Mouse (Mus musculus) hindbrain, embryonic 16.5 days (tissue): ENCODE measurements around the gene Ccl7. TPM values are rescaled to one million over a fixed set of nuclear protein-coding genes. Genes with fewer than 3 reads are reported as not detected.

Experiments used
- ATAC-seq: fragments of 200-750 bp; cut with Nextera tagmentation; 2 replicates; pipeline ENCODE4 v1.8.0; 2017; ENCODE audit warnings: moderate TSS enrichment, moderate library complexity
- H3K27ac ChIP-seq: fragments of 300-500 bp; sonication (generic); 2 replicates; pipeline ENCODE4 v1.5.1; 2014; ENCODE audit warnings: low read depth, mild to moderate bottlenecking, control low read depth, low read length, moderate library complexity
- H3K27me3 ChIP-seq: fragments of 300-500 bp; sonication (generic); replicated peaks from 2 replicates; pipeline ENCODE4 v1.6.1; 2014; ENCODE audit warnings: low read length; ENCODE audit not compliant: control insufficient read depth, insufficient read depth
- H3K36me3 ChIP-seq: fragments of 300-500 bp; sonication (generic); 2 replicates; pipeline ENCODE4 v1.6.1; 2014; ENCODE audit warnings: mild to moderate bottlenecking, low read length, moderate library complexity, mixed read lengths; ENCODE audit not compliant: control insufficient read depth, insufficient read depth
- H3K4me1 ChIP-seq: fragments of 300-500 bp; sonication (generic); 2 replicates; pipeline ENCODE4 v1.6.1; 2014; ENCODE audit warnings: low read depth, low read length; ENCODE audit not compliant: control insufficient read depth, insufficient read depth
- H3K4me2 ChIP-seq: fragments of 300-500 bp; sonication (generic); 2 replicates; pipeline ENCODE4 v1.6.1; 2014; ENCODE audit warnings: mild to moderate bottlenecking, low read length, control low read depth, moderate library complexity
- H3K4me3 ChIP-seq: fragments of 300-500 bp; sonication (generic); 2 replicates; pipeline ENCODE4 v1.5.1; 2014; ENCODE audit warnings: mild to moderate bottlenecking, low read length, control low read depth, moderate library complexity
- H3K9ac ChIP-seq: fragments of 300-500 bp; sonication (generic); 2 replicates; pipeline ENCODE4 v1.6.1; 2014; ENCODE audit warnings: low read depth, mild to moderate bottlenecking, control low read depth, low read length, moderate library complexity
- H3K9me3 ChIP-seq: fragments of 300-500 bp; sonication (generic); 2 replicates; pipeline ENCODE4 v1.6.1; 2014; ENCODE audit warnings: mild to moderate bottlenecking, low read length, moderate library complexity; ENCODE audit not compliant: control insufficient read depth
- WGBS: fragments of 180-500 bp; shearing (Covaris S2); extraction: QIAGEN DNeasy Blood & Tissue Kit; methylation state at CpG from one replicate; pipeline ENCODE4 v1.1.7; 2014; 5-methylcytosine and 5-hydroxymethylcytosine counted together
- polyA plus RNA-seq: library from polyadenylated mRNA; unstranded; fragments of >200 nt; fragmentation: Nextera tagmentation; extraction: Ambion mirVana; gene quantifications from 2 replicates; pipeline ENCODE4 v1.2.1, GENCODE M21; 2015

The Ccl7 gene
- polyA plus RNA-seq, 1 experiment from 2014 or later, result 0.79 TPM

GRCm38 (mm10) chr11:82011411-82012193, 33.9 kb upstream of the Ccl7 start:
- H3K9ac ChIP-seq, result no peak overlapping the region
- no peaks in the 10 kb centered on the region for H3K27me3 ChIP-seq
- no peak overlapping the region for H3K27ac ChIP-seq
- no peak overlapping the region for H3K4me2 ChIP-seq
- no peaks in the 10 kb centered on the region; the same call in 1 of the 2 replicates for H3K4me1 ChIP-seq
- H3K4me3 ChIP-seq, result no peak overlapping the region
- H3K9me3 ChIP-seq, result no peaks in the 10 kb centered on the region
- no peak for ATAC-seq
- WGBS, result 56% methylated on average over 8 of the region's 8 CpGs
- no peaks in the 10 kb centered on the region for H3K36me3 ChIP-seq

GRCm38 (mm10) chr11:82013756-82014155, 31.8 kb upstream of the Ccl7 start:
- H3K4me1 ChIP-seq, result no peaks in the 10 kb centered on the region
- no peak overlapping the region for H3K9ac ChIP-seq
- no peaks in the 10 kb centered on the region for H3K27me3 ChIP-seq
- no peak for ATAC-seq
- no peak overlapping the region for H3K27ac ChIP-seq
- no peaks in the 10 kb centered on the region for H3K9me3 ChIP-seq
- H3K4me2 ChIP-seq, result no peak overlapping the region
- H3K36me3 ChIP-seq, result no peaks in the 10 kb centered on the region
- 37% methylated on average over 1 of the region's 1 CpGs for WGBS
- no peak overlapping the region for H3K4me3 ChIP-seq

GRCm38 (mm10) chr11:82015066-82015465, 30.4 kb upstream of the Ccl7 start:
- no peak overlapping the region for H3K27ac ChIP-seq
- H3K4me1 ChIP-seq, result no peaks in the 10 kb centered on the region
- H3K9ac ChIP-seq, result no peak overlapping the region
- no peak overlapping the region for H3K4me2 ChIP-seq
- H3K27me3 ChIP-seq, result no peaks in the 10 kb centered on the region
- H3K36me3 ChIP-seq, result no peaks in the 10 kb centered on the region
- ATAC-seq, result no peak
- 77% methylated on average over 2 of the region's 2 CpGs for WGBS
- no peak overlapping the region for H3K4me3 ChIP-seq
- H3K9me3 ChIP-seq, result no peaks in the 10 kb centered on the region

- 87% methylated on average over 3 of the region's 3 CpGs for WGBS
- Histone ChIP-seq H3K9ac (no peak overlapping the region), H3K4me3 (no peak overlapping the region), H3K36me3 (no peaks in the 10 kb centered on the region), H3K27ac (no peak overlapping the region), H3K4me1 (no peaks in the 10 kb centered on the region), H3K27me3 (no peaks in the 10 kb centered on the region), H3K9me3 (no peaks in the 10 kb centered on the region), H3K4me2 (no peak overlapping the region)
- ATAC-seq, result no peak
Observed at GRCm38 (mm10) chr11:82016181-82016780, 29.2 kb upstream of the Ccl7 start.

GRCm38 (mm10) chr11:82019389-82019788, 26.1 kb upstream of the Ccl7 start:
- no peak for ATAC-seq

GRCm38 (mm10) chr11:82019793-82020192, 25.7 kb upstream of the Ccl7 start:
- Histone ChIP-seq H3K4me3 (no peak overlapping the region), H3K36me3 (no peaks in the 10 kb centered on the region), H3K4me1 (no peaks in the 10 kb centered on the region), H3K27me3 (no peaks in the 10 kb centered on the region), H3K4me2 (no peak overlapping the region), H3K9me3 (no peaks in the 10 kb centered on the region), H3K9ac (no peak overlapping the region), H3K27ac (no peak overlapping the region)
- no peak for ATAC-seq

More at GRCm38 (mm10) chr11:82019389-82019788, 26.1 kb upstream of the Ccl7 start:
- Histone ChIP-seq H3K27me3 (no peaks in the 10 kb centered on the region), H3K4me1 (no peaks in the 10 kb centered on the region), H3K4me3 (no peak overlapping the region), H3K36me3 (no peaks in the 10 kb centered on the region), H3K4me2 (no peak overlapping the region), H3K27ac (no peak overlapping the region), H3K9ac (no peak overlapping the region), H3K9me3 (no peaks in the 10 kb centered on the region)
- WGBS, result 35% methylated on average over 2 of the region's 2 CpGs

- 73% methylated on average over 3 of the region's 3 CpGs for WGBS
- no peak overlapping the region for H3K4me2 ChIP-seq
- no peak for ATAC-seq
- no peaks in the 10 kb centered on the region for H3K27me3 ChIP-seq
- H3K9me3 ChIP-seq, result no peaks in the 10 kb centered on the region
- H3K9ac ChIP-seq, result no peak overlapping the region
- H3K4me1 ChIP-seq, result no peaks in the 10 kb centered on the region
- no peaks in the 10 kb centered on the region for H3K36me3 ChIP-seq
- H3K4me3 ChIP-seq, result no peak overlapping the region
- H3K27ac ChIP-seq, result no peak overlapping the region
Observed at GRCm38 (mm10) chr11:82021406-82021805, 24.1 kb upstream of the Ccl7 start.

GRCm38 (mm10) chr11:82022504-82023056, 22.9 kb upstream of the Ccl7 start:
- ATAC-seq, result no peak
- 90% methylated on average over 6 of the region's 6 CpGs for WGBS
- Histone ChIP-seq H3K36me3 (no peaks in the 10 kb centered on the region), H3K4me3 (no peak overlapping the region), H3K4me2 (no peak overlapping the region), H3K9me3 (no peaks in the 10 kb centered on the region), H3K9ac (no peak overlapping the region), H3K4me1 (no peaks in the 10 kb centered on the region), H3K27me3 (no peaks in the 10 kb centered on the region), H3K27ac (no peak overlapping the region)

- H3K36me3 ChIP-seq, result no peaks in the 10 kb centered on the region
- H3K9ac ChIP-seq, result no peak overlapping the region
- 82% methylated on average over 4 of the region's 4 CpGs for WGBS
- no peaks in the 10 kb centered on the region for H3K27me3 ChIP-seq
- no peaks in the 10 kb centered on the region for H3K9me3 ChIP-seq
- no peak for ATAC-seq
- H3K4me1 ChIP-seq, result no peaks in the 10 kb centered on the region
- no peak overlapping the region for H3K4me3 ChIP-seq
- no peak overlapping the region for H3K4me2 ChIP-seq
- H3K27ac ChIP-seq, result no peak overlapping the region
Observed at GRCm38 (mm10) chr11:82023769-82024168, 21.7 kb upstream of the Ccl7 start.
